Mouse (Mus musculus) 3134 (cell line): ENCODE measurements around the gene Mrpl14.
A peak's percentile ranks its signal among the peaks of the same experiment; 100 is the strongest.

ENCODE experiments used
- DNase-seq: peaks from one replicate; pipeline ENCODE4 v3.0.0-alpha.2; 2011; ENCODE audit warnings: low spot score; ENCODE audit not compliant: insufficient read length; ENCODE audit errors: extremely low read depth

Mrpl14 gene

DNA sequence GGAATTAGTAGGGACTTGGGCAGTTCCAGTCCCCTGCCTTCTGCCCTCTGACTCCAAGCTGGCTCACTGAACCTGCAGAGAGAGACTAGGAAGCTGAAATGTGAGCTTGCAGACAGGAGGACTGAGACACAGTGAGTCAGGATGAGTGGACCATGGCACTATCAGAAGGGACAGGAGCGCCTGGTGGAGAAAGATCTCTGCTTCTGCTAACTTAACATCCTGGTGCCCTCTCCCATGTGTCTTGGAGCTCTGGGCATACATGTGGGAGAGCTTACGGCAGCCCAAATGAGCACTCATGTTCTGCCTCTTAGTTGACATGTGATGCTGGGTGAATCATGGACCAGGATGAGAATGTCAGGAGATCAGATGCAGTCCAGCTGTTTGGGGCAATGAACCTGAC lies 59.5 kb downstream of the Mrpl14 start:
- DNase-seq = no peak

DNA sequence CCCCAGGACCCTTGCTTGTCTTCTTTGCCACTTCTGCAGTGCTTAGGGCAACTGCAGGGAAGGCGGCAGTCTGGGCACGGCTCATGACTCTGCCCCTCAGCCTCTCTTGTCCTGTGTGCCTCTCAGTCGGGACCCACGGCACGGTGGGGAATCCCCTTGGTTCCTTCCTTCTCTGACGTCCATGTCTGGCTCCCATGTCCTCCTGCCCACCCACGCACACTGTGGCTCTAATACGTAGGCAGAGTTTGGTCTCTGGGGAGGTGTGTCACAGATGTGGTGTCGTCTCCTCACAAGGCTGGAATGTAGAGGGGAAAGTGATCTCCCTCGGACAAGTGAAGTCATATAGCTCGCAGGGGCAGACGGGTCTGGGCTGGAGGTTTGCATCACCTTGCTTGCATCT lies 60.6 kb downstream of the Mrpl14 start:
- peak; percentile 83 for DNase-seq

DNA sequence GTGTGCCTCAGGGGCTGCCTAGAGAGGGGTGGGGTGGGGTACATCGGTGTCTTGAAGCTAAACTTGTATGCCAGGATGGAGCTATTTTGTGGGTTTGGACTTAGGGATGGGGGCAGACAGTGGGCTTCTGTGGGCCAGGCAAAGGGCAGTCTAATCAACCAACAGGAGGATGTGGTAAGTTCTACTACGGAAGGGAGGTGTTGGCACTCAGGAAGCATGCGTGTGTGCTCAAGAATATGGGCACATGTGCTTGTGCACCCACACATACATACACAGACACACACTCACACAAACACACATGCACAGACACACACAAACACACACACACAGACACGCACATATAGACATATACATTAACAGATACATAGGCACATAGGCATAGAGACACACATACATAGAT lies 61.2 kb downstream of the Mrpl14 start:
- no peak for DNase-seq
